Mouse (Mus musculus): ENCODE measurements around the gene Mier1. TPM values are rescaled to one million over a fixed set of nuclear protein-coding genes. Genes with fewer than 3 reads are reported as not detected.
A peak's percentile ranks its signal among the peaks of the same experiment; 100 is the strongest.

The Mier1 gene
- polyA plus RNA-seq (2015; fragmentation: Nextera tagmentation; extraction: Ambion mirVana): 36.6 and 37.1 TPM in 2 replicates

DNA sequence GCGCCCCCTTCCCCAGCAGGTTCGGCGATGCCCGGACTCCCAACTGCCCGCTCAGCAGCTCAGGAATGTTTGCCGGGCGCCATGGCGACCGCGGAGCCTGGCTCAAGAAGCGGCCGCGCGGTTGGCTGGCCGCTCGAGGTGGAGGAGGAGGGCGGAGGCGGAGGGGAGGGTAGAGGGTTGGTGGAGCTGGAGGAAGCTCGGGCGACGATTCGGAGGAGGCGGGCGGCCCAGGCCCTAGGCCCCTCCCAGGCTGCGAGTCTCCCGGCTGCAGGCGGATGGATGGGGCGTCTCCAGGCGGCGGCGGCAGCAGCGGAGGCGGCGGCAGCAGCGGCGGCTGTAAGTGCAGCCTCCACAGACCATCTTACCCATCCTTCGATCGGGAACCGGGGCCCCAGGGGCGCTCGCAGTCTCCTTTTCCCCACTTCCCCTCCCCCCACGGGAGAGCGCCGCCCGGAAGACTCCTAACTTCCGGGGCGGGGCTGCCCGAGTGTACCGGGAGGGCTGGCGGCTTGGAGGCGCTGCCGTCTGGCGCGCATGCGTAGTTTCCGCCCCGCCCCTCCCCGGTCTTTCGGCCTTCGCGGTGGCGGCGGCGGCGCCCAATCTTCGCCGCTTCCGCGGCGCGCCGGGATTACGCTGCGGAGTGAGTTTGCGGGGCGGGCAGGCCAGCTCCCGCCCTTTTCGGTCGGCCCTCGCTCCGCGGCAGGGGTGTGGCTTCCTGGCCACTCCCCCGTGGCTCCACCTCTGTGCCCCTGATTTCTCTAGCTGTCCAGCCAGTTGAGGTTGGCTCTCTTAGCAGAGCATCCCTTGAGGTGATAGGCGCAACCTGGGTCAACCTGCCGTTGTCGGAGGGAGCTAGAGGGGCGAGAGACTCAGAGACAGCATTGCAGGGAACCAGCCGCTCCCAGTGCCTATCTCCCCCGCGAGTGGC, at the start of gene Mier1, which contains the start of gene Wdr78:
Gene Mier1, plus strand, starts transcription at position 207 of the 928 bp plus-strand sequence.
Gene Wdr78, minus strand, starts transcription at position 372 of the 928 bp plus-strand sequence.
- WGBS: under 1% methylated on average over 78 of the region's 90 CpGs
- peaks cover 41% of the 10 kb centered on the region for H3K4me1 ChIP-seq (replicated peaks)
- peak; percentile 100 for ATAC-seq (ENCODE audit: low FRiP score)
- no peaks in the 10 kb centered on the region for H3K27me3 ChIP-seq
- H3K27ac ChIP-seq: peak within 1 kb of the TSS; percentile 100
- peak within 1 kb of the TSS; percentile 83 for H3K9ac ChIP-seq
- H3K9me3 ChIP-seq: no peaks in the 10 kb centered on the region
- peaks cover 5% of the 10 kb centered on the region for H3K36me3 ChIP-seq
- peak within 1 kb of the TSS; percentile 81 for H3K4me2 ChIP-seq
- H3K4me3 ChIP-seq: peak within 1 kb of the TSS; percentile 85

- no peak for ATAC-seq (ENCODE audit: low FRiP score)
- no peak overlapping the region for H3K9ac ChIP-seq
- H3K27me3 ChIP-seq: no peaks in the 10 kb centered on the region
- 0 out of 2 replicates have a peak, but pooled peaks cover 4% of the 10 kb centered on the region for H3K4me1 ChIP-seq (replicated peaks)
- H3K4me3 ChIP-seq: no peak overlapping the region
- no peak overlapping the region for H3K4me2 ChIP-seq
- peaks cover 3% of the 10 kb centered on the region; the same call in 1 of the 2 replicates for H3K36me3 ChIP-seq
- H3K27ac ChIP-seq: no peak overlapping the region
- WGBS: 83% methylated on average over 2 of the region's 2 CpGs
- H3K9me3 ChIP-seq: no peaks in the 10 kb centered on the region
These were observed 49.8 kb upstream of the Mier1 start for GRCm38 (mm10) chr4:103064421-103064820.

DNA sequence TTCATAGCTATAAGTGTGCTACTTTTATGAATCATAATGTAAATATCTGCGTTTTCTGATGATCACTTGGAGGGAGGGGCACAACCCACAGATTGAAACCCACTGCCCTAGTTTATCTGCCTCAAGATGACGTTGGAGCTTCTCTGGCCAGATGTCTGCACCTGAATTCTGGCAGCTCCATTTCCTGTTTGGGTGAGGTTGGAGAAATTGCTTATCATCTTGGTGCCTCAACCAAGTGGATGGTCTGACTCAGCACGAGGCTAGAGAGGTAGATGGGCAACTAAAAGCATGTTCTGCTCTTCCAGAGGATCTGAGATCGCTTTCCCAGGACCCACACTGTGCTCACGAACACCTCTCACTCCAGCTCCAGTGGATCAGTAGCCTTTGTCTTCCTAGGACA, 49.2 kb upstream of the Mier1 start:
- H3K4me2 ChIP-seq: no peak overlapping the region
- no peaks in the 10 kb centered on the region for H3K27me3 ChIP-seq
- no peaks in the 10 kb centered on the region for H3K36me3 ChIP-seq
- H3K9me3 ChIP-seq: no peaks in the 10 kb centered on the region
- H3K9ac ChIP-seq: no peak overlapping the region
- no peak overlapping the region for H3K27ac ChIP-seq
- 0 out of 2 replicates have a peak, but pooled peaks cover 4% of the 10 kb centered on the region for H3K4me1 ChIP-seq (replicated peaks)
- H3K4me3 ChIP-seq: no peak overlapping the region
- ATAC-seq (ENCODE audit: low FRiP score): no peak
- WGBS: 86% methylated on average over 5 of the region's 5 CpGs

DNA sequence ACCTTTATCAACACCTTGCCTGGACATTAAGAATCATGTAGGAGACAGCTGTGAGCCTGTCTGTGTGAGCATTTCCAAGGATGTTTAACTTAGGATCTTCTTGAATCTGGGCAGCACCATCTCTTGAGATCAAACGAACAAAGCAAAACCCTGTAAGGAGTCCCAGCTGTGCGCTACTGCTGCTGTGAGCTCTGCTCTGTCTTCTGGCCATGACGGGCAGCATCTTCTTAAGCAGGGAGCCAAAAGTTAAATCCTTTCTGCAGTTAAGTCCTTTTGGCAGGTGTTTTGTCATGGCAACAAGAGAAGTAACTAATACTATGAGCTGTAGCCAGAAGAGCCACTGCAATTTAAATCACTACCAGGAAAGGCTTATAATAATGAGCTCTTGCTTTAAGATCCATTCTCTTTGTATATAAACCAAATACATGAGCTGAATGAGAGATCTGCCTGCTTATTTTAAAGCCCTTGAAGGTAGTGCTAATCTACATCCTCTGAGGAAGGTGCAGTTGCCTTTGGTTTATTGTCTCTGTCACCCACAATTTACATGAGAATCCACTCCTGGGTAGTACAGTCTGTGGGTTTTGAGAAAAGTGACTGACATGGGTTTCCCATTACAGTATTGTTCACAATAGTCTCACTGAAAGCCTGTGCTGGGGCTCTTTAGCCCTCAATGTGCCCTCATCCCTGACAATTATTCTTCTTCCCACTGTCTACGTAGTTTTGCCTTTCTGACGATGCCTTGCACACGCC, 46.1 kb upstream of the Mier1 start:
- H3K27me3 ChIP-seq: no peaks in the 10 kb centered on the region
- H3K9me3 ChIP-seq: no peaks in the 10 kb centered on the region
- H3K4me2 ChIP-seq: no peak overlapping the region
- WGBS: 56% methylated on average over 6 of the region's 6 CpGs
- no peak overlapping the region for H3K27ac ChIP-seq
- ATAC-seq (ENCODE audit: low FRiP score): no peak
- H3K4me3 ChIP-seq: no peak overlapping the region
- no peak overlapping the region for H3K9ac ChIP-seq
- H3K36me3 ChIP-seq: no peaks in the 10 kb centered on the region
- 0 out of 2 replicates have a peak, but pooled peaks cover 4% of the 10 kb centered on the region for H3K4me1 ChIP-seq (replicated peaks)

DNA sequence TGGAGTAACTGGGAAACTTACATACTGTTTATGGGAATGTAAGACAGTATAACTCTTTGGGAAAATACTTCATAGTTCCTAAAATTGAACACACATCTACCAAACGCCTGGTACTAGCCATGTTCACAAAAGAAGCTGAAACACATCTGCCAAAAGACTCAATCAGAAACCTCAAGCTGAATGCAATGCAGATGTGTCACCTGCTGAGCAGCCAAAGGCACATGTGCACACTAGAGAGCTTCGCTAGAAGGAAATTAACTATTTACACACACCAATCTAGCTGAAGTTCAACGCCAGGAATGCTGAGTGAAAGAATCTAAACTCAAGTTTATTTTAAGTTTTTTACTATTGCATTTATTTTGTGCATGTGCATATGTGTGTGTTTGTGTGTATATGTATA, 43.6 kb upstream of the Mier1 start:
- H3K27ac ChIP-seq: no peak overlapping the region
- H3K27me3 ChIP-seq: no peaks in the 10 kb centered on the region
- WGBS: 81% methylated on average over 3 of the region's 3 CpGs
- 0 out of 2 replicates have a peak, but pooled peaks cover 4% of the 10 kb centered on the region for H3K4me1 ChIP-seq (replicated peaks)
- no peak overlapping the region for H3K4me3 ChIP-seq
- no peaks in the 10 kb centered on the region for H3K36me3 ChIP-seq
- H3K9ac ChIP-seq: no peak overlapping the region
- ATAC-seq (ENCODE audit: low FRiP score): no peak
- H3K4me2 ChIP-seq: no peak overlapping the region
- H3K9me3 ChIP-seq: no peaks in the 10 kb centered on the region

GRCm38 (mm10) chr4:103085237-103085636, 29.0 kb upstream of the Mier1 start:
- Histone ChIP-seq H3K36me3 (no peaks in the 10 kb centered on the region; the same call in none of the 2 replicates), H3K4me1 (replicated peaks) (no peaks in the 10 kb centered on the region), H3K4me2 (no peak overlapping the region), H3K27me3 (no peaks in the 10 kb centered on the region), H3K27ac (no peak overlapping the region), H3K4me3 (no peak overlapping the region), H3K9me3 (no peaks in the 10 kb centered on the region), H3K9ac (no peak overlapping the region)
- no peak for ATAC-seq (ENCODE audit: low FRiP score)
- 97% methylated on average over 5 of the region's 5 CpGs for WGBS

DNA sequence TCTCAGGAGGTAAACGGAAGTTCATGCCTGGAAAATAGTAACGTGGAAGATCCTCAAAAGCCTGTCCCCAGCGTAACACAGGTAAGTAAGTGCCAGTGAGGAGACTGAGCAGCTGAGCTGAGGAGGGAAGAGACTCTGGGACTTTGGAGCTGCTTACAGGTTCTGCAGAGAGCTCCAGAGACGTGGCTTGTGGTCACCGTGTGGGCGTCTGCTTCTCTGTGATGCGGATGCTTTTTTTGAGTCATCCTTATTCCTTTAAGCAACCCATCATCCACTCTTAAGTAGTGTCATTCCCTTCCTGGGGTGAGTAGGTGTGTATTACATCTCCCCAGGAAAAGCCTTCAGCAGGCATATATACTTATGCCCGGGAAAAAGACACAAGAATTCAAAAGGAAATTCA, 18.3 kb upstream of the Mier1 start:
- ATAC-seq (ENCODE audit: low FRiP score): no peak
- Histone ChIP-seq H3K9ac (no peak overlapping the region), H3K27ac (no peak overlapping the region), H3K4me1 (replicated peaks) (no peaks in the 10 kb centered on the region), H3K9me3 (no peaks in the 10 kb centered on the region), H3K27me3 (no peaks in the 10 kb centered on the region), H3K36me3 (no peaks in the 10 kb centered on the region), H3K4me3 (no peak overlapping the region), H3K4me2 (no peak overlapping the region)
- 89% methylated on average over 8 of the region's 8 CpGs for WGBS

- no peak overlapping the region for H3K4me2 ChIP-seq
- 94% methylated on average over 5 of the region's 5 CpGs for WGBS
- no peaks in the 10 kb centered on the region for H3K36me3 ChIP-seq
- no peaks in the 10 kb centered on the region for H3K9me3 ChIP-seq
- no peaks in the 10 kb centered on the region for H3K27me3 ChIP-seq
- no peak overlapping the region for H3K27ac ChIP-seq
- ATAC-seq (ENCODE audit: low FRiP score): no peak
- no peak overlapping the region for H3K9ac ChIP-seq
- H3K4me1 ChIP-seq (replicated peaks): no peaks in the 10 kb centered on the region
- H3K4me3 ChIP-seq: no peak overlapping the region
These were observed 15.7 kb upstream of the Mier1 start for GRCm38 (mm10) chr4:103098532-103098931.

- peak overlapping the region; percentile 83 for H3K9ac ChIP-seq
- no peak for ATAC-seq (ENCODE audit: low FRiP score)
These were observed 1.5 kb upstream of the Mier1 start for GRCm38 (mm10) chr4:103112651-103113050.

GRCm38 (mm10) chr4:103113402-103113801, 788 bp upstream of the Mier1 start:
- peak overlapping the region; percentile 81 for H3K4me2 ChIP-seq
- WGBS: 11% methylated on average over 11 of the region's 11 CpGs
- H3K27me3 ChIP-seq: no peaks in the 10 kb centered on the region
- H3K27ac ChIP-seq: peak overlapping the region; percentile 100
- no peaks in the 10 kb centered on the region for H3K9me3 ChIP-seq
- H3K9ac ChIP-seq: peak overlapping the region; percentile 83
- H3K4me3 ChIP-seq: peak overlapping the region; percentile 85
- peaks cover 36% of the 10 kb centered on the region for H3K4me1 ChIP-seq (replicated peaks)
- H3K36me3 ChIP-seq: peaks cover 5% of the 10 kb centered on the region
- ATAC-seq (ENCODE audit: low FRiP score): no peak

More at GRCm38 (mm10) chr4:103112651-103113050, 1.5 kb upstream of the Mier1 start:
- H3K9me3 ChIP-seq: no peaks in the 10 kb centered on the region
- peak overlapping the region; percentile 81 for H3K4me2 ChIP-seq
- H3K27me3 ChIP-seq: no peaks in the 10 kb centered on the region
- H3K27ac ChIP-seq: no peak overlapping the region
- H3K4me1 ChIP-seq (replicated peaks): peaks cover 38% of the 10 kb centered on the region
- peak overlapping the region; percentile 85 for H3K4me3 ChIP-seq
- 67% methylated on average over 7 of the region's 7 CpGs for WGBS
- H3K36me3 ChIP-seq: peaks cover 5% of the 10 kb centered on the region

DNA sequence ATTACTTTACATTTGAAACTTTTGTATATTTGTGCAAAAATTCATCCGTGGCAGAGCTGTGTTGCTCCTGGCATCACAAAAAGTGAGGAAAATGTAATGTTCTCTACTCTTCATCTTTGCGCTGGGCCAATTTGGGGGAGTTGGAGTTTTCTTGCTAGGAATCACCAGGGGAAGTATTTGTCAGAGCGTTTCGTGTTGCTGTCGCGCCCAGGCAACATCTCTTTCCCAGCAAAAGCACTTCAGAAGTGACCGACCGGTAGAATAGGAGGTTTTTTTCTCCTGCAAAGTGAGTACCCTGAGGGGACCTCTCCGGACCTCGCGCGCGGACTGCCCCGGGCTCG, 4.7 kb downstream of the Mier1 start:
- ATAC-seq (ENCODE audit: low FRiP score): no peak
- 2% methylated on average over 15 of the region's 15 CpGs for WGBS
- H3K27ac ChIP-seq: peak overlapping the region; percentile 86

More for the DNA sequence above, 4.7 kb downstream of the Mier1 start:
- H3K9ac ChIP-seq: peak overlapping the region; percentile 88
- no peaks in the 10 kb centered on the region for H3K9me3 ChIP-seq
- peak overlapping the region; percentile 91 for H3K4me3 ChIP-seq
- H3K4me2 ChIP-seq: peak overlapping the region; percentile 87
- H3K27me3 ChIP-seq: no peaks in the 10 kb centered on the region
- peaks cover 5% of the 10 kb centered on the region for H3K36me3 ChIP-seq
- peaks cover 33% of the 10 kb centered on the region for H3K4me1 ChIP-seq (replicated peaks)

All from hindbrain, embryonic 13.5 days (tissue).